Mouse (Mus musculus) small intestine, adult 2 months (tissue): ENCODE measurements at regions not wholly inside any gene's neighbourhood (a gene's known extent, or its start where the extent isn't known, plus 50 kb on each side); places are given as distances from the start of the nearest gene placed in this dataset.

Source experiments
- CTCF ChIP-seq: fragments of 200-500 bp; IDR thresholded peaks from 2 replicates; pipeline ENCODE4 v1.5.1; 2012; ENCODE audit warnings: low read depth, mild to moderate bottlenecking, control low read depth, inconsistent platforms, low read length, moderate library complexity, mixed read lengths; ENCODE audit not compliant: insufficient replicate concordance, insufficient read length; ENCODE audit errors: extremely low read depth
- POLR2A ChIP-seq: fragments of 200-500 bp; IDR thresholded peaks from 2 replicates; pipeline ENCODE4 v1.6.1; 2012; ENCODE audit warnings: low read depth, mild to moderate bottlenecking, control low read depth, inconsistent platforms, low read length, moderate library complexity

DNA sequence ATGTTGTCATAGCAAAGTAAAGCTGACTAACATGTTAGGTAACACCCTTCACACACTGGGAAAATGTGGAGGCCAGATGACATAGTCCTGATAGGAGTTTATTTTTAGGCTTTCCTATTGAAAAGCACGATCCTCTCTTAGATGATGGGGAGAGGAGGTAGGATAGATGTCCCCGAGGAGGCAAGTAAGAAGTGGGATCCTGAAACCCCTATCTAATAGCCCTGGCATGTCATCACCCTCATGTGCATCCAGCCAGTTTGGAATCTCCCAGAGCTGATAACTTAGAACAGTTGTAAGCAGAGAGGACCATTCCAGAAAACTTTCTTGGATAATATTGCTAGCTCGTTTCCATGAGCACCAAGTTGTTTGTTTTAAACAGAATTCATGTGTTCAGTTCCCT lies 52.2 kb upstream of the Lpar1 start:
- no peak for TF ChIP-seq CTCF
- TF ChIP-seq POLR2A: no peak
